Mouse (Mus musculus): ENCODE data around the gene Elavl1. TPM values are rescaled to one million over a fixed set of nuclear protein-coding genes. Genes with fewer than 3 reads are reported as not detected.

Gene Elavl1
- polyA plus RNA-seq, 1 experiment = 19.3 TPM

DNA sequence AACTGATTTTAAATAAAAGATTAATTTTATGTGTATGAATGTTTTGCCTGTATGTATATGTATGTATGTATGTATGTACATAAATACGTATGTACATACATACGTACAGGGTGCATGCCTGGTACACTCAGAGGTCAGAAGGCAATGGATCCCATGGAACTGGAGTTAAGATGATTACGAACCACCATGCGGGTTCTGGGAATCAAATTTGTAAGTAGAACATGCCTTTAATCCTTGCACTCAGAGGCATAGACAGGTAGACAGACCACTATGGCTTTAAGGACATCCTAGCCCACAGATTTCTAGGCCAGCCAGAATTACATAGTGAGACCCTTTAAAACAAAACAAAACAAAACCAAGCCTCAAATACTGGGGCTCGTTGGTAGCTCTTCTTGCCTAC, 7.1 kb downstream of the Elavl1 start:
- WGBS = 96% methylated on average over 5 of the region's 5 CpGs
- Histone ChIP-seq H3K27me3 (ENCODE audit: control insufficient read depth, insufficient read depth, low read length) (no peaks in the 10 kb centered on the region), H3K4me3 (ENCODE audit: extremely low read depth, insufficient read depth, insufficient read length) (no peak overlapping the region), H3K36me3 (ENCODE audit: control insufficient read depth, insufficient read depth, low read length) (no peaks in the 10 kb centered on the region; the same call in 1 of the 2 replicates), H3K27ac (ENCODE audit: insufficient read depth, low read length) (no peak overlapping the region), H3K4me1 (ENCODE audit: control insufficient read depth, insufficient read depth, insufficient read length) (peaks cover 4% of the 10 kb centered on the region; the same call in 1 of the 2 replicates)
- TF ChIP-seq CTCF (IDR thresholded peaks at IDR 0.05; ENCODE audit: extremely low read depth, insufficient read depth, insufficient read length, insufficient replicate concordance) (no peak), POLR2A (IDR thresholded peaks at IDR 0.05; ENCODE audit: low read depth, low read length) (no peak)
- no peak for DNase-seq (ENCODE audit: low read depth in 1 of 2, low spot score in 2 of 2)

DNA sequence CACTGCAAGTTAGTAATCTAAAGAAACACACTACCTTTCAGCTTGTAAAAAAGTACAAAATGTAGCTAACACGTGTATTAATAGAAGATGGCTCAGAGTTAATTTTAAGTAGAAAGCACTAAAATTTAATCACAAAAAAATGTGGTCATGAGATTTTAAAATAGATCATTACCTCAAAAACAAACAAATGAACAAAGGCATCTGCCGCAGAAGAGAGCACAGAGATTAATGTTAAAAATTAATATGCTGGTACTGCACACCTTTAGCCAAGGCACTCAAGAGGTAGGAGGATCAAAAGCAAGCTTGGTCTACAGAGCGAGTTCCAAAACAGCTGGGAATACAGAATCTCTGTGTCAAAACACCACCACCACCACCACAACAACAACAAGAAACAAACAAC, 10.4 kb downstream of the Elavl1 start:
- H3K4me1 ChIP-seq (ENCODE audit: control insufficient read depth, insufficient read depth, insufficient read length) = peaks cover 4% of the 10 kb centered on the region; the same call in 1 of the 2 replicates
- TF ChIP-seq CTCF (IDR thresholded peaks at IDR 0.05; ENCODE audit: extremely low read depth, insufficient read depth, insufficient read length, insufficient replicate concordance) = no peak
- no peak for TF ChIP-seq POLR2A (IDR thresholded peaks at IDR 0.05; ENCODE audit: low read depth, low read length)
- H3K36me3 ChIP-seq (ENCODE audit: control insufficient read depth, insufficient read depth, low read length) = peaks cover 12% of the 10 kb centered on the region
- 87% methylated on average over 3 of the region's 3 CpGs for WGBS
- DNase-seq (ENCODE audit: low read depth in 1 of 2, low spot score in 2 of 2) = no peak
- no peaks in the 10 kb centered on the region for H3K27me3 ChIP-seq (ENCODE audit: control insufficient read depth, insufficient read depth, low read length)
- H3K4me3 ChIP-seq (ENCODE audit: extremely low read depth, insufficient read depth, insufficient read length) = no peak overlapping the region
- H3K27ac ChIP-seq (ENCODE audit: insufficient read depth, low read length) = no peak overlapping the region

DNA sequence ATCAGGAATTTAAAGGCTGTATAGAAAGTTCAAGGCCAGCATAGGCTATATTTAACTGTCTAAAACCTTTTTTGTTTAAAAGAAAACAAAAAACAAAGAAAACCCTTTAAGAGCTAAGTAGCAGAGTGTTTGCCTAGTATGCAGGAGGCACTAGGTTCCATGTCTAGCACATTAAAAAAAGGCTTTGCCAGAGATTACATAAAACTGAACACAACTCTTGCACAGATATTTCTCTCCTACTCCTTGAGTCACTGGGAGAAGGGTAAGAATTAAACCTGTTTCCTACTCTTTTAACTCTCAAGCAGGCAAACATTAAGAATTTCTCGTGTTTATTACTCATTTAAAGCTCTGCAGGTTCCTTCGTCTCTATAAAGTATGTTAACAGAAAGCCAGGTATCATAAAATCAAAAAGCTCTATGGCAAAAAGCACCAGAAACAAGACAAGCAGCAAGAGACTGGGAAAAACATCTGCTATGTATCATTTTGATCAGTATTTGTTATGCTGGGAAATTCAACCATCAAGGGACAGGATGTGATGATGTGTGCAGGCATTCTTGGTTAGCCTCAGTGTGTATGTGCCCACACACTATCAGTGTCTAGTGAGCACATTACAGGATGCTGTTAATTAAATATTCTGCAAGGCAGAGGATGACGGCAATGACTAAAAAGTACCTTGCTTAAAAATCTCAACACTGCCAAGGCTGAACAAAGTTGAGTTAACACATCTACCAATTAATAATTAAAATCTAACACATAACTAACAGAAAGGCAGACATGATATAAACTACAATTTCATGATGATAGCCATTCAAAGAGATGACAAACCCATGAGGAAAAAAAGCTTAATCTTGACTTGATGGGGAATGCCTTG, 11.7 kb downstream of the Elavl1 start:
- no peak for TF ChIP-seq CTCF (IDR thresholded peaks at IDR 0.05; ENCODE audit: extremely low read depth, insufficient read depth, insufficient read length, insufficient replicate concordance)
- no peak for TF ChIP-seq POLR2A (IDR thresholded peaks at IDR 0.05; ENCODE audit: low read depth, low read length)
- no peaks in the 10 kb centered on the region for H3K27me3 ChIP-seq (ENCODE audit: control insufficient read depth, insufficient read depth, low read length)
- H3K4me3 ChIP-seq (ENCODE audit: extremely low read depth, insufficient read depth, insufficient read length) = no peak overlapping the region
- WGBS = 50% methylated on average over 3 of the region's 3 CpGs
- DNase-seq (ENCODE audit: low read depth in 1 of 2, low spot score in 2 of 2) = peak in 1 of 2 experiments; percentile 30
- peaks cover 21% of the 10 kb centered on the region for H3K36me3 ChIP-seq (ENCODE audit: control insufficient read depth, insufficient read depth, low read length)
- no peaks in the 10 kb centered on the region for H3K4me1 ChIP-seq (ENCODE audit: control insufficient read depth, insufficient read depth, insufficient read length)
- H3K27ac ChIP-seq (ENCODE audit: insufficient read depth, low read length) = peak overlapping the region; percentile 25; the same call in 1 of the 2 replicates

DNA sequence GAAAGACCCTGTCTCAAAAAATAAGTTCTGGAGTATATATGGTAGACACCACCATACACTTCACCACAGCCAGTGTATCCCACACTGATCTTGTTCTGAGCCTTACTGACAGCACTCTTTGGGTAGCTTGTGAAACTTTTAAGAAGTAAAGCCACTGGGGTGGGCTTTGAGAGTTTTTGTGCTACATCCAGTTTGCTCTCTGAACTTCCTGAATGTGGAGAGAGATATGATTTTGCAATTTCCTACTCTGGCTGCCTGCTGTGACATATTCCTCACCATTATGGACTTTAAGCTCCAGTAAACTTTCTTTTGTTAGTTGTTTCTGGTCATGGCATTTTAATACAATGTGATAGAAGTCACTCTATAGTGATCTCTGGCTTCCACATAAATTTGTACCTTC, 13.1 kb downstream of the Elavl1 start:
- H3K4me1 ChIP-seq (ENCODE audit: control insufficient read depth, insufficient read depth, insufficient read length) = no peaks in the 10 kb centered on the region
- no peak overlapping the region for H3K27ac ChIP-seq (ENCODE audit: insufficient read depth, low read length)
- DNase-seq (ENCODE audit: low read depth in 1 of 2, low spot score in 2 of 2) = no peak
- no peaks in the 10 kb centered on the region for H3K27me3 ChIP-seq (ENCODE audit: control insufficient read depth, insufficient read depth, low read length)
- peaks cover 28% of the 10 kb centered on the region for H3K36me3 ChIP-seq (ENCODE audit: control insufficient read depth, insufficient read depth, low read length)
- H3K4me3 ChIP-seq (ENCODE audit: extremely low read depth, insufficient read depth, insufficient read length) = no peak overlapping the region
- TF ChIP-seq POLR2A (IDR thresholded peaks at IDR 0.05; ENCODE audit: low read depth, low read length) (no peak), CTCF (IDR thresholded peaks at IDR 0.05; ENCODE audit: extremely low read depth, insufficient read depth, insufficient read length, insufficient replicate concordance) (no peak)

DNA sequence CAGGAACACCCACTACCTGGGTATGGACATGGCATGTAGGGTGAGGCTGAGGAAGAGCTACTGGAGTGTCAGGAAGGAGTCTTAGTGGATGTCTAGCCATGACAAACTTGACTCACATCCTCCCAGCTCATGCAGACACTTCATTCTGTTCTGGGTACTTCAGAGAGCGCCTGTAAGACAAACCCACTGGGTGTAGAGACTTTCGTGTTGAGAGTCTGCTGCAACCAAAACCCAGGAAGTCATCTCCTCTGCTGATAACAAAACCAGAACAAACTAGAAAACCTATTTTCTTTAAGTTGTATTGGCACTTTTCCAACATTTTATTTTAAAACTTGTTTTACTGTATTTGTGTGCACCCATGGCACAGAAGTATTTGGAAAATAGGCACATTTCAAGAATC, 19.4 kb downstream of the Elavl1 start:
- WGBS = 75% methylated on average over 2 of the region's 2 CpGs

DNA sequence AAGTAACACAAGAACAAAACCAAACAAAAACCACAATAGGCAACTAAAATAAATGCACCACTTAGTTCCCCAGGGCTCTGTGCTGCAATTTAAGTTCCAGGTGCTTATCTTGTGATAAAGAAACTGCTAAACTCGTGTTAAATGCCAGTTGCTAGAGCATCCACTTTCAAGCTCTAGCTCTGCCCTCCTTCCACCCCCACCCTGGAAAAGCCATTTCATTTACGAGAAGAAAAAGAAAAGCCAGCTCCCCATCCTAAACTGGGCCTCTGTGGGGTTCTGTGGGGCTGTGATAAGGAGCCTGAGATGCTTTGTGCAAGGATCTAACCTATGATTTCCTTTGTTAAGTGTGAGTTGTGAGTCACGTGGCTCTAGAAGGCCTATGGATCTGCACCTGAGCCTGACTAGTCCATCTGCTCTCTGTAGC, 21.1 kb downstream of the Elavl1 start:
- Histone ChIP-seq H3K4me1 (ENCODE audit: control insufficient read depth, insufficient read depth, insufficient read length) (no peaks in the 10 kb centered on the region), H3K4me3 (ENCODE audit: extremely low read depth, insufficient read depth, insufficient read length) (no peak overlapping the region), H3K27me3 (ENCODE audit: control insufficient read depth, insufficient read depth, low read length) (no peaks in the 10 kb centered on the region), H3K36me3 (ENCODE audit: control insufficient read depth, insufficient read depth, low read length) (peaks cover 53% of the 10 kb centered on the region), H3K27ac (ENCODE audit: insufficient read depth, low read length) (no peak overlapping the region)
- 69% methylated on average over 3 of the region's 3 CpGs for WGBS
- DNase-seq (ENCODE audit: low read depth in 1 of 2, low spot score in 2 of 2) = no peak
- TF ChIP-seq POLR2A (IDR thresholded peaks at IDR 0.05; ENCODE audit: low read depth, low read length) (no peak), CTCF (IDR thresholded peaks at IDR 0.05; ENCODE audit: extremely low read depth, insufficient read depth, insufficient read length, insufficient replicate concordance) (no peak)

More for the DNA sequence above, 19.4 kb downstream of the Elavl1 start:
- Histone ChIP-seq H3K4me1 (ENCODE audit: control insufficient read depth, insufficient read depth, insufficient read length) (no peaks in the 10 kb centered on the region), H3K27ac (ENCODE audit: insufficient read depth, low read length) (no peak overlapping the region), H3K36me3 (ENCODE audit: control insufficient read depth, insufficient read depth, low read length) (peaks cover 59% of the 10 kb centered on the region), H3K27me3 (ENCODE audit: control insufficient read depth, insufficient read depth, low read length) (no peaks in the 10 kb centered on the region), H3K4me3 (ENCODE audit: extremely low read depth, insufficient read depth, insufficient read length) (no peak overlapping the region)
- no peak for DNase-seq (ENCODE audit: low read depth in 1 of 2, low spot score in 2 of 2)
- TF ChIP-seq CTCF (IDR thresholded peaks at IDR 0.05; ENCODE audit: extremely low read depth, insufficient read depth, insufficient read length, insufficient replicate concordance) (no peak), POLR2A (IDR thresholded peaks at IDR 0.05; ENCODE audit: low read depth, low read length) (no peak)

DNA sequence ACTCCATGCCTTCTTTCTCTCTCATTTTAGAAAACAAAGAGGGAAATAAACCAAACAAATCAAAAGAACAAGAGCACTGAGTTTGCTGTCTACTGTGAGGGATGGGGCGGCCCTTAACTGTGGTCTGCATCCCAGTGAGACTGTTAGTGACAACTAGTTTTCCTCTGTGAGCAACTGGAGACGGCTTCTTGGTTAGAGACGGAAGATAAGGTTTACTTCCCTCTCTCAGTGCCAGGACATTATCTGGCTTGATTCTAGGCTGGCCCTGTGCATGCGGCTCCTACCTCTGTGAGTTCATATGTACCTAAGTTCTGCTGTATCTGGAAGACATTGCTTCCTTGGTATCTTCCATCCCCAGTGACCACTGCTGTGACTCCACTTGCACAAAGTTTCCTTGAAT, 27.4 kb downstream of the Elavl1 start:
- no peaks in the 10 kb centered on the region for H3K4me1 ChIP-seq (ENCODE audit: control insufficient read depth, insufficient read depth, insufficient read length)
- no peaks in the 10 kb centered on the region for H3K27me3 ChIP-seq (ENCODE audit: control insufficient read depth, insufficient read depth, low read length)
- H3K27ac ChIP-seq (ENCODE audit: insufficient read depth, low read length) = no peak overlapping the region
- no peak overlapping the region for H3K4me3 ChIP-seq (ENCODE audit: extremely low read depth, insufficient read depth, insufficient read length)
- WGBS = 89% methylated on average over 4 of the region's 4 CpGs
- no peak for DNase-seq (ENCODE audit: low read depth in 1 of 2, low spot score in 2 of 2)
- H3K36me3 ChIP-seq (ENCODE audit: control insufficient read depth, insufficient read depth, low read length) = peaks cover 49% of the 10 kb centered on the region
- TF ChIP-seq POLR2A (IDR thresholded peaks at IDR 0.05; ENCODE audit: low read depth, low read length) = no peak
- TF ChIP-seq CTCF (IDR thresholded peaks at IDR 0.05; ENCODE audit: extremely low read depth, insufficient read depth, insufficient read length, insufficient replicate concordance) = no peak

Measured in spleen, adult 2 months (tissue).